Mouse (Mus musculus) left cerebral cortex, postnatal 10 days (tissue): ENCODE data around the gene Gm11634. TPM values are rescaled to one million over a fixed set of nuclear protein-coding genes. Genes with fewer than 3 reads are reported as not detected.
"Not testable (repeated sequence)": the region's sequence is repeated elsewhere in the genome, so short reads cannot be mapped to it uniquely, and the experiment has no call there.

Source experiments
- DNase-seq, 2 experiments: peaks; one replicate each; pipeline ENCODE4 v3.0.0; 2021 to 2022; ENCODE audit warnings: low spot score in 2 of 2, mixed read lengths in 1 of 2; ENCODE audit errors: extremely low spot score in 1 of 2
- intact Hi-C: fragments of 180-260 bp; cut with DNase I; formaldehyde crosslinking; loops from one replicate; pipeline ENCODE4 v1.15.1; 2025
- total RNA-seq, 2 experiments: library from RNA; stranded (reverse); gene quantifications; 2 replicates each; pipeline ENCODE4 v1.2.3; 2021

Gm11634 gene
- total RNA-seq, 2 experiments from 2014 or later = not detected

DNA sequence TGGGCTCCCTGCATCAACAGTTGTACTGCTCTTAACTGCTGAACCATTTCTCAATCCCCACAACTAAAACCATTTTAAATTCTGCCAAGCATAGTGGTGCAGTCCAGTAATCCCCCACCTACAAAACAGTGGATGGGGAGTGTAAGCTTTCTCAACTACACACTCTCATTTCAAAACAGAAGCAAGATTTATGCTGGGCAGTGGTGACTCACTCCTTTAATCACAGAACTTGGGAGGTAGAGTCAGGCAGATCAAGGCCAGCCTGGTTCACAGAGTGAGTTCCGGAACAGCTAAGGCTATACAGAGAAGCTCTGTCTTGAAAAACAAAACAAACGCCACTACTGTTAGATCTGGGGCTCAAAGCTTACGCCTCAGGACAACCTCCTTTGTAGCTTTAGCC, 19.5 kb upstream of the Gm11634 start:
- intact Hi-C loops = no loop called here

DNA sequence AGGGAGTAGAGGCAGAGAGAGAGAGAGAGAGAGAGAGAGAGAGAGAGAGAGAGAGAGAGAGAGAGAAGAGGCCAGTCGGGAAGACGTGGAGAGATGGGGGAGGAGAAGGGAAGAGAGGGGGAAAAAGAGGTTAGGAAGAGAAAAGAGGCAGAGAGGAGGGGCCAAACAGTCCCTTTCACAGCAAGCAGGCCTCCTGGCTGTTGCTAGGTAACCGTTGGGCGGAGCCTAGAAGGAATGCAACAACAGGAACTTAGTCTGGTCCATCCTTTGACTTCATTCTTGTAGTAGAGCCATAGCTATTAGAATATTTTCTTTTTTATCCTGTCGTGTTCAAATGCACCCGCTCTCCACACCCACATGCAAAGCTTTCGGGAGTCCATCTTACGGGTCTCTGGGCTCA, 18.8 kb upstream of the Gm11634 start:
- DNase-seq = peak in 1 of 2 experiments; percentile 68
- intact Hi-C loops = no loop called here

More for the DNA sequence above, 19.5 kb upstream of the Gm11634 start:
- DNase-seq = no peak

DNA sequence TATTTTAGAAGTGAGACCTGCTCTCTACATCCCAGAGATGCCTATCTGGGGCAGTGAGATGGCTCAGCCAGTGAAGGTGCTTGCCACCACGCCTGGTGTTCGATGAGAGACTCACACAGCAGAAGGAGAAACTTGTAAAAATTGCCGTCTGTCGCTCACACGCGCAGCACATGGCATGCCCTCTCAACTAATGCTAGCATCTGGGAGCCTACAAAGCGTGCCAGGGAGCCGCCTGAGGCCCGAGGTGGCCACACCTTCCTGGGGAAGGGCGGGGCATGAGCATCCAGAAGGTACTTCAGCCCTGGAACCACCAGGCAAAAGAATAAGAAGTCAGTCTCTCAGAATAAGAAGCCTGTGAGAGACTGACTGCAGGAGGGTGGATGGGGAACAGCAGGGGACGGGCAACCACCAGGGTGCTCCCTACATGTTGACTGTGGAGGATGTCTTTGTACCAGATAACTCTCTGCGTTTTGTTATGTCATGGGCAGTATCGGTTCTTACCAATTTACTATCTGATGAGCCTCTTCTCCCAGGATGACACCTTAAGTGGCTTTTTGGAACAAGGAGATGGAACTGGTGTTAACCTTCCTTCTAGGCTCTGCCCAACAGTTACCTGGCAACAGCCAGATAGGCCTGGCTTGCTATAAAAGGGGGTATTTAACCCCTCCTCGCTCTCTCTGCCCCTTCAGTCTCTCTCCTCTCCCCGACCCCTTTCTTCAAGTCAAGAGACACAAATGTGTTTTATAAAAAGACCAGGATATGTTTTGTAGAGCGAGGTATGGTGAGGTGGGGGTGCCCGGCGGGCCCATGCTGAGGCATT, 18.1 kb upstream of the Gm11634 start:
- no peak for DNase-seq
- intact Hi-C loops = no loop called here

DNA sequence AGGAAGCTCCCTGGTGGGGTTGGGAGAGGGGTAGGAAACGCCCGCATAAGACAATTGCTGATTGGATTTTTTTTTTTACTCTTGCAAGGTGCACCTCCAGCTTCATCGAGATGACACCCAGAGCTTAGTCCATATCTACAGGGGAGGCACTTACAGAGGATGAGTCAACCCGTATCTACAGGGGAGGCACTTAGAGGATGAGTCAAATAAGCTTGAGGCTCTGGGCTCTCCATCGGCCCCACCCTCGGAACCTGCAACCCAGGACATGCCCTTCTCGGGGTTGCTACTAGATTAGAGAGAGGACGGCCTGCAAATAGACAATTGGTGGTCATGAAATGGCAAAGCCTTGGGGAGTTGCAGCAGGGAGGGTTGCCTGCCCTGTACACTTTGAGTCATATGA, 17.0 kb upstream of the Gm11634 start:
- DNase-seq = no peak

DNA sequence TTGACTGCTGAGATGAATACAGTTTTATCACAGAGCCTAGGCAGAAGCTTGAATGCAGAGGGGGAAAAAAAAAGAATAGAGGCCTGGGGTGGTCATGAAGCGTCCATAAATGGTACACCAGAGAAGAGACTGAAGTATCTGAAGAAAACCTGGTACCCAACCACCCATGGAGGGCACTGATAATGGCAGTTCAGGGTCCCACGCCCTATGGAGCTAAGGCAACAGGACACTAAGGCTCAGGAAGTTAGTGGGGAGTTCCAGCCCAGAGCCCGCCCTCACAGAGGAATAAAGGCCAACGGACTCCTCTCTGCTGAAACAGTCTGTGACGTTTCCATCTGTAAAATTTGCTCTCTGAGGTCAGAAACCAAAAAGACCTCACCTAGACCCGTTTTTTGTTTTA, 16.3 kb upstream of the Gm11634 start:
- DNase-seq = no peak
- intact Hi-C loops = no loop called here

More for the DNA sequence above, 17.0 kb upstream of the Gm11634 start:
- intact Hi-C loops = no loop called here

DNA sequence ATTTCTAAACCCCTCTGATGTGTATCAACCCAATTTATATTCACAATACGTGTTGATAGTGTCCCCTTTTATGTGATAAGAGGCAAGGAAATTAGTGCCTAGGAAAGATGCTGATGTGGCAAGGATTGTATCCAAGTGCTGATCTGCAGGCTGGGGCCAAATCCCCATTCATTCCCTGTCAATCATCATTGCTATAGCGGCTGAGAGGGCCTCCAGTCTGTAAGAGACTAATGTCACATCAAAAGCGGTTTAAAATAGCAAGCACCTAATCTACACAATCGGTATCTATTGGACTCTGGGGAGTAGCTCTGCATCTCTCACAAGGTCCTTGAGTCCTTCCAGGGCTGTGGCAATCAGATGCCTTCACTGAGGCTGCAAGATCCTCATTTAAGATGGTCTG, 15.1 kb upstream of the Gm11634 start:
- DNase-seq = no peak
- intact Hi-C loops = no loop called here

DNA sequence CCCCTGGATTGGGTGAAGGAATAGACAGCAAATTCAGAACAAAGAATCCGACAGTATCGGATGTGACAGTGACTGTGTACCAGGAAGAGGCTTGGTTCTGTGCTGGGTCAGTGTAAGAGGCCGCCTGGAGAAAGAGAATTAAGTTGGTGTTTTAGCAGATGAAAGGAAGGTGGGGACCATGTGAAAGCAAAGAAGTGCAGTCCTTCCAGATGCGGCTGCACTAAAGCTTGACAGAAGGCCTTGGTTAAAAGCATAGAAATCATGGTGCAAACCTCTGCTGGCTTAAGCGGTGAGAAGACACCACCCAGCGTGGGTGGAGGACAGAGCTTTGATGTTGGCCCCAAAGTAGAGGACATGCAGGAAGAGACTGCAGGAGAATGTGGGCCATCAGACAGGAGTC, 14.5 kb upstream of the Gm11634 start:
- no peak for DNase-seq
- intact Hi-C loops = no loop called here

DNA sequence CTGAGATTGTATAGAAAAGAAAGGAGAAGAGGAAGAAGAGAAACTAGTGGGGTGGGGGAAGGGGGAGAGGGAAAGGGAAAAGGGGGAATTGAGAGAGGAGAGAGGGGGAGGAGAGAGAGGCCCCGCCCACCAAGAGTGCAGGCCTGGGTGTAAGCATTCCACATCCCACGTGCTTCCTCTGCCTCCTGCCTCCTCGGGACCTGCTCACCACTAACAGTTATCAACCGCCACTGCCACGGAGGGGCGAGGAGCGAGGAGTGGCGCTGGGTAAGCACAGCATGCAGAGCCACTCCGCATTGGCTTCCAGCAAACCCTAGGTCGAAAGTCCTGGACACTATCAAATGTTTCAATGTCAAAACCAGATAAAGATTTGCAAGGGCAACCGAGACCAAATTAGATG, 11.4 kb upstream of the Gm11634 start:
- no peak for DNase-seq
- intact Hi-C loops = no loop called here

DNA sequence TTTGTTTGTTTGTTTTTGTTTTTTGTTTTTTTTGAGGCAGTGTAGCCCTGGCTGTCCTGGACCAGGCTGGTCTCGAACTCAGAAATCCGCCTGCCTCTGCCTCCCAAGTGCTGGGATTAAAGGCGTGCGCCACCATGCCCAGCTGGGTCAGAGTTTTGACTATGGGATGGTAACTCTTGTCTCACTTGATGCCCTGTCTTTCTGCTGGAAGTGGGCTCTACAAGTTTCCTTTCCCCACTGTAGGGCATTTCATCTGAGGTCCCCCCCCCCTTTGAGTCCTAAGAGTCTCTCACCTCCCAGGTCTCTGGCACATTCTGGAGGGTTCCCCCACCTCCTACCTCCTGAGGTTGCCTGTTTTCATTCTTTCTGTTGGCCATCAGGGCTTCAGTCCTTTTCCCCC, 8.1 kb upstream of the Gm11634 start:
- DNase-seq, intact Hi-C loops: not testable (repeated sequence)

DNA sequence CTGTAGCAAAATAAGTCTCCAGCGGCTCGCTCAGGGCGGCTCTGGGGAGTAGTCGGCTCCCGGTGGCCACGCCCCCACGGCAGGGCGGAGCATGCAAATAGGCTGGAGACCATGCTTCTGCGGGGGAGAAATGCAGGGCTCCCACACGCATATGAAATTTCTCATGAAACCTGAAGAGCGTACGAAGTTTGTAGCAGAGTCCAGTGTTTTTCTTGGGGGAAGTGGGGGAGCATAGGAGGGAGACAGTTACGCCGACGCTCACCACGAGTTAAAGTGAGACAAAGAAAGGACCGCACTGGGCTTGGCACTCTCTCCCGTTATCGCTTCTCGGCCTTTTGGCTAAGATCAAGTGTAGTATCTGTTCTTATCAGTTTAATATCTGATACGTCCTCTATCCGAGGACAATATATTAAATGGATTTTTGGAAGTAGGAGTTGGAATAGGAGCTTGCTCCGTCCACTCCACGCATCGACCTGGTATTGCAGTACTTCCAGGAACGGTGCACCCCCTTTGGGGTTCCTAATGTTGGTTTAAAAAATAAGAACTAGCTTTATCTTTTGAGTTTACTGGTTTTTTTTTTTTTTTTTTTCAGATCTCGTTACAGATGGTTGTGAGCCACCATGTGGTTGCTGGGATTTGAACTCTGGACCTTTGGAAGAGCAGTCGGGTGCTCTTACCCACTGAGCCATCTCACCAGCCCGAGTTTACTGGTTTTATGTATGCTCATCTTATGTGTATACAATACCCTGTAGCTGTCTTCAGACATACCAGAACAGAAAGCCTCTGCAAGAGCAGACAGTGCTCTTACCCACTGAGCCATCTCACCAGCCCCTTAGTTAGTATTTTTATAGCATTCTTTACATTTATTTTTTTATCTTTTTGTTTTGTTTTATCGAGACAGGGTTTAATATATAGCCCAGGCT, 5.7 kb upstream of the Gm11634 start:
- peak in 1 of 2 experiments; percentile 84 for DNase-seq

DNA sequence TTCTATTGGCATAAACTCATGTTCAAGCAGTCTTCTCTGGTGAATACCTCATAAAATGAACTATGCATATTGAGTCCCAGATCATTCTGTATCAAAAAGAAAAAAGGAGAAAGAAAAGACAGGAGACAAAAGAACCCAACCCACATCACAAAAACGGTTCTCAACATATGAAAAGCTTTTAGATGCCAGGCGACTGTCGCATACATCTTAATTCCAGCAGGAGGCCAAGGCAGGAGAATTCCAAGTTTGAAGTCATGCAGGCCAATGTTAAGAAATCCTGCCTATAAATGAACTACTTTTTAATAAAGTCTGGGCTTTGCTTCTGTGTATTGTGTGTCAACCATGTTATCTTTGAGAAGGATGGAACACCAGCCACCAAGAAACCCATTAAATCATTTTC, 5.1 kb upstream of the Gm11634 start:
- no peak for DNase-seq
- intact Hi-C loops = no loop called here

More for the DNA sequence above, 5.7 kb upstream of the Gm11634 start:
- intact Hi-C loops = not testable (repeated sequence)

DNA sequence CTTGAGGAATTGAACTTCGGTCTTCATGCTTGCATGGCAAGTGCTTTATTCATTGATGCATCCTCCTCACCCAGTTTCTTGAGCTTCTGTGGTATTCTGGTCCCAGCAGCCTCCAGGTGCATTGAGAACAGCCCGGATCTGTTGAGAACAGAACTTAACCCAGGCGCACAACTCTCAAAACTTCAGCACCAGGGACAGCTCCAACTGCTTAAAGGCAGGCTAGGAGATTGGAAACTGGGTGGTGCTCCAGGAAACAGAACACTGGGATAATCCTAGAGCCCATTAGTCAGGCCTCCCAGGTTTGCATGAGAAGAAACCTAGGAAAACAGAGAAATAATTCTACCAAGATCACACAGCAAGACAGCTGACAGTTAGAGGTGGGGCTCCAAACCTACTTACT, 3.4 kb upstream of the Gm11634 start:
- intact Hi-C loops = no loop called here
- DNase-seq = peak in 1 of 2 experiments; percentile 41

DNA sequence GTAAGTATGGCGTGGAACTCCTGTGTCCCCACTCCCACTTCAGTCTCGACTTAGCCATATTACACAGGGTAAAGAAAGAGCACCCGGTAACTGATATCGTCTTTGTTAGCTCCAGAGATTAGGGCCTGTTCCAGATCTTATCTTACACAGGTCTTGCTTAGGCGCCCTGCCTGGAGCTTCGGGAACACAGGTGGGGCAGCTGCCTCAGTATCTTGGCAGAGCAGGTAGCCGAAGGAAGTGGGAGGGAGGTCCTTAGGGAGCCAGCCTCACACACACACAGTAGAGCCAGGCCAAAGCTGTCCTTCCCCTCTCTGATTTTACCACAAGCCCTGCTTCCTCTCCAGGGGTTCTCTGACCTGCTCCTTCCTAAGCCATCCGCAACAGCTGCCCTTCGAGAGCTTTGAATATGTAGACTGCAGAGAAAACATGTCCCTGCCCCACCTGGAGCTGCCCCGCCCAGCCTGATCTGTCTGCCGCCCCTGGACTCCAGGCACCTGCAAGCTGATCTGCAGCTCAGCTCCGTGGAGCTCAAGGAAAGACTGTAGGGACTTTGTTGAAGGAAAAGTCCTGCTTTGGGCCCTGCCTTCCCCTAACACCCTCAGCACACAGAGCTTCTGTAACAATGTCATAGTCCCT, 8.9 kb downstream of the Gm11634 start:
- intact Hi-C loops = no loop called here
- DNase-seq = no peak

DNA sequence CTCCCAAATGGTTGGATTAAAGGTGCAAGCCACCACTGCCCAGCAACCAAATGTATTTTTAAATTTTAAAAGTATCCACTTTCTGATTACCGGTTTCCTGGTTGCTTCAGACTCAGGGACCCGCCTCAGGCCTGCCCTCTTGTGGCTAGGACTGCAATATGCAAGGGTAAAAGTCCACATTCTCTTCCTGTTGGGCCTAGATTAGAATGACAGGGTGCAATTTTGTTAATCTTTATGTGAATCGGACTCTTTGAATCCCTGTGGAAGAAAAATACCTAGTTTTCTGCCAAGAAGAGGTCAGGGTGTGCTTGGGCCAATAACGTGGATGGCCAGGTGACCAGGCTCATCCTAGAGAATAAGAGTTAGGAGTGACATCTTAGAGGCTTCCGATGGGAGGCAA, 9.6 kb downstream of the Gm11634 start:
- peak in 1 of 2 experiments; percentile 53 for DNase-seq
- intact Hi-C loops = no loop called here

DNA sequence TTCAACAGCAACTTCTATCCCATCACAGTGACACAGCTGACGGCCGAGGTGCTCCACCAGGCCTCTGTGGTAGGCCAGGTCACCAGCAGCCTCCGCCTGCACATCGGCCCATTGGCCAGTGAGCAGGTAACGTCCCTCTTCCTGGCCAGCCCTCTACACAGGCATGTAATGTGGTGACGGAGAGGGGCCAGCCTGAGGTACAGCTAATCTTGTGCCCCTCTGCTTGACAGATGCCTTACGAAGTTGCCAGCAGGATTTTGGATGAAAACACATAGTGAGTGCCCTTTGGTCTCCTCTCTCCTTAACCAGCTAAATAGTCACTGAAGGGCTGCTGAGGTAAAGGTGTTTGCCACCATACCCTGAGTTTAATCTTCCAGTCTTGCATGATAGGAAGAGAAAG, 10.2 kb downstream of the Gm11634 start:
- no peak for DNase-seq
- intact Hi-C loops = no loop called here

DNA sequence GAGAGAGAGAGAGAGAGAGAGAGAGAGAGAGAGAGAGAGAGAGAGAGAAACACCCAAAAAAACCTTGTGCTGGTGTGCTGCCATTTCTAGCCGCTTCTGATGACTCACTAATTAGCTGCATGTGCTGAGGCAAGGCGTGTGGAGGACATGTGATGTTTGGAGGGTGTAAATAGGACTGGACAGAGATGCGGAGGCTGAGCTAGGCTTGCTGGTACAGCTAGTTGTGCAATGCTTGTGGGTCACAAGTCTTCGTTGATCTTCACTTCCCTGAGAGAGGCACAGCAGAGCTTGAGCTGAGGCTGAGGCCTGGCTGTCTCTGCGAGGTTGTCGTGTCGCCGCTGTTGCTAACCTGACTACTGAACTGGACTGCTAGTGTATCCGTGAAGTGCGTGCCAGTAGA, 11.4 kb downstream of the Gm11634 start:
- DNase-seq = no peak

DNA sequence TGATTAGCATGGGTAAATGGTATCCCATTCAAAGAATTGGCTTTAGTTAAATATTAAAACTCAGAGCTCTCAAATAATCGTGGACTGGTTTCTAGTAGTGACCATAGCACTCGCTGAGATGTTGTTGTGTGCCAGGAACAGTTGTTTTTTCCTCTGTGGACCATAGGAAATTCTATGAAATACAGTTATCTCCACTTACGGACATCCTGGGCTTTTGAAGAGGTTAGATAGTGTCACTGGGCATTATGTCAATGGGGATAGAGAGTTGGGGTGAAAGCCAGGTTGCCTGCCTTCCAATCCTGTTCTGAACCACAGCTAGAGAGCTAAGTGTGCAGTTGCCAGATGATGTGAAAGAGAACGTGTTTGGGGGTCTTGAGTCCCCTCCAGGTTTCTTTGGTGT, 13.3 kb downstream of the Gm11634 start:
- intact Hi-C loops = no loop called here

More for the DNA sequence above, 11.4 kb downstream of the Gm11634 start:
- intact Hi-C loops = no loop called here

DNA sequence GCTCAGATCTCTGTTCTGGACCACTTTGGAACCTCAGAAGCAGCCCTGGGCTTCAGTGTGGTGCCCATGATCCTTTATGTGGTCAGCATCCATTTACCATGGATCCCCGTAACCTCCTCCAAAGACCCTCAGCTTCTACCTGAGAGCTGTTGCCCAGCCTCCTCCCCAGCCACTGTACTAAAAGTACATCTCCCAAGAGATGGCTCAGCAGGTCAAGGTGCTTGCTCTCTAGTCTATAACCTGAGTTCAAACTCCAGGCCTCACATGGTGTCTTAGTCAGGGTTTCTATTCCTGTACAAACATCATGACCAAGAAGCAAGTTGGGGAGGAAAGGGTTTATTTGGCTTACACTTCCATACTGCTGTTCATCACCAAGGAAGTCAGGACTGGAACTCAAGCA, 14.0 kb downstream of the Gm11634 start:
- intact Hi-C loops = not testable (repeated sequence)

More for the DNA sequence above, 13.3 kb downstream of the Gm11634 start:
- DNase-seq = no peak

DNA sequence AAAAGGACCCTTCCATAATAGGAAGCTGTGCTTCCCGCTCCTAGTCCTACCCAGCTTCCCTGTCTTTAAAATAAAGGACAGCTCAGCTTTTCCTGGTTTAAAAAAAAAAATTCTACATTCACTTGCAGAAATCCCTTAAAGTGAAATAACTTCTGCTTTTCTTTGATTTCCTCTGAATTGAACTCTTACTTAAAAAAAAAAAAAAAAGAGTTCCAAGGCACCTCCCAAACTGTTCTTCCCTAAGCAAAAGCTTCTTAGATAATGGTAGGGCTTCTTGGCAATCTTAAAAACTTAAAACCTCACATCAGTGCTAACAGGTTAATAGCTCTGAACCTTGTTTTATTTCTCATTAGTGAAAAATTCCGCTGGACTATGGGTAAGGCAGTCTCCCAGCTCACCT, 15.9 kb downstream of the Gm11634 start:
- intact Hi-C loops = no loop called here
- DNase-seq = no peak

More for the DNA sequence above, 14.0 kb downstream of the Gm11634 start:
- DNase-seq = not testable (repeated sequence)
